Mouse (Mus musculus) brain, embryonic 14.5 days (tissue): Measurements from ENCODE around the gene Trappc6b.

Source experiments
- CTCF ChIP-seq: fragments of 200-500 bp; IDR thresholded peaks from 2 replicates; pipeline ENCODE4 v1.5.1; 2012; ENCODE audit warnings: inconsistent platforms, mild to moderate bottlenecking, moderate library complexity, borderline replicate concordance; ENCODE audit not compliant: insufficient read depth, insufficient read length; ENCODE audit errors: extremely low read depth
- POLR2A ChIP-seq: fragments of 200-500 bp; IDR thresholded peaks from 2 replicates; pipeline ENCODE4 v1.6.1; 2012; ENCODE audit warnings: mild to moderate bottlenecking, inconsistent platforms, borderline replicate concordance; ENCODE audit not compliant: poor library complexity, insufficient read depth, insufficient read length, severe bottlenecking; ENCODE audit errors: extremely low read depth

- TF ChIP-seq CTCF (no peak), POLR2A (no peak)
These were observed 34.1 kb upstream of the Trappc6b start, which contains the start of gene Mia2 for GRCm38 (mm10) chr12:59095104-59096025.
